Mouse (Mus musculus): ENCODE data around the gene Gls.

DNA sequence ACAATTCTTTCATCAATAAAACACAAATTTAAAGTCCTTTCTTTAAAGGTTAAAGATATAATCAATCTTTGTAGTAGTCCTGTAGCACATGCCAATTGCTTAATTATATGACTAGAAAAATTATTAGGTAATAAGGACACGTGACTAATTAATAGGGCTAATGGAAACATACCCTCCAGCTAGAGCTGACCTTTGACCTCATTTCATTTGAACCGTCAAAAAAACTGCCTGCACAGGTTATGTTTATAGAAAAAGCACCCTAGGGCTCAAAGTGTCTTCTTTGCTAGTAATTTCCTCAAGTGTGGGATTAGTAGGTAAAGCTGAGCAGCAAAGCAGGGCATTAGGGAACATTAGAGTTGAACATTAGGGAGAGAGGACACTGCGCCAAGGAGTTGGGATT, 9.2 kb upstream of the Gls start:
- TF ChIP-seq CTCF (IDR thresholded peaks at IDR 0.05; ENCODE audit: low read depth, low read length) (no peak), GATA1 (IDR thresholded peaks at IDR 0.05; ENCODE audit: borderline replicate concordance, low read length) (no peak)

Measured in G1E (cell line).